Mouse (Mus musculus) lung, adult 18-20 months (tissue): ENCODE measurements around the gene Eif2b2.

Experiments
- DNase-seq, 2 experiments: peaks; one replicate each; pipeline ENCODE4 v3.0.0; 2022; ENCODE audit warnings: mixed read lengths in 2 of 2

The Eif2b2 gene

DNA sequence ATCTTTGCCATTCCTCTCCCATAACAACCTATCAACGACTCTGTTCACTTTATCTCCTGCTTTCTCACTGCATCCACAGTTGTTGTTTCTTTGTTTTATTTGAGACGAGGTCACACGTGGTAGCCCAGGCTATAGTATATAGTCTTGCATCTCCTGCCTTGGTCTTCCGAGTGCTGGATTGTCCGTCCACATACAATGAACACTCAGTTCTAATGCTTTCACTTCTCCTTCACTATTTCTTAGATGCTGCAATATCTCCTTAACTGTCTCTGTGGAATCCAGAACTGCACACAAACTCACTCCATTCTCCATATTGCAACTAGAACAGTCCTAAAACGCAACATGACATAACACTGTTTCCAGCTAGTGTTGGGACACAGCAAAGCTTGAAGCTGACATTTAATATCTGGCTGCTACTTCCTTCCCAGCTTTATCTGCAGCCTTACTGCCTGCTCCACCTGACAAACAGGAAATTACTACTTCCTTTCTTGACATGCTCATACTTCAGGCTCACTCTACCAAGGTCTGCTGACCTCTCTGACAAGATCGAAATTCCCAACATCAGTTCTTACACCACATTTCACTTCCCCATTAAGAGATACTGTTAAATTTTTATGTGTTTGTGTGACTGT lies 37.8 kb downstream of the Eif2b2 start:
- DNase-seq = peak in 1 of 2 experiments; percentile 29

DNA sequence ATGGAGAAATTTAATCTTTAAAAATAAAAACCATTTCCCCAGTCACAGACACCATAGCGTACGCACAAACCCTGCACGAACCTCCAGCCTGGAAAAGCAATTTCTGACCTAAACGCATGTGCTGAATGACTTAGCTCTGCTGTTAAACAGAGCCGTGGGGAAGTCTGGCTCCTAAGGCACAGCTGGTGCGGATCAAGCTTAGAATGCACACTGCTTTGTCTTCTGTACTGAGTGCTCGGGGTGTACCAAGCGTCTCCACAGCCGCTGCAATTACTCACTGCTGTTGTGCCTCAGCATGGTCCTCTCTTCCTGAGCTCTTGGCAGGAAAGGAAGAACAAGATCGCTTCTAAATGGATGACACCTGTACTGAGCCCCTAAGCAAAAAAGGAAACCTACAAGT lies 43.2 kb downstream of the Eif2b2 start:
- DNase-seq = no peak

DNA sequence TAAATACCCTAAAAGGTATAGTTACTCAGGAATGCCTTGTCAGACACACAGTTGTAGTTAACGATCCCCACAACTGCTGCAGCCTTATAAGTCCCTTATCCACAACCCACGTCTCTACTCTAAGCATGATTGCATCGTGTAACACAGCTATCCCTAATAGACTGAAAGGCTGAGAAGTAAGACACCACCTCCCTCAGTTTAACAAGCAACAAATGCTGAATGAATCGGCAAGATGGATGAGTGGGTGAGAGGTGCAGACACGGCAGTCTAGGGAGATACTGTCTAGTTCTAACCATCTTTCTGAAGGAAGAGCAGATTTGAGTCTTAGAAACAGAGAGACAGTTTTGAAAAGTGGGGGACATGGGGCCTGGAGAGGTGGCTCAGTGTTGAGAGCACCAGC lies 43.9 kb downstream of the Eif2b2 start:
- no peak for DNase-seq

DNA sequence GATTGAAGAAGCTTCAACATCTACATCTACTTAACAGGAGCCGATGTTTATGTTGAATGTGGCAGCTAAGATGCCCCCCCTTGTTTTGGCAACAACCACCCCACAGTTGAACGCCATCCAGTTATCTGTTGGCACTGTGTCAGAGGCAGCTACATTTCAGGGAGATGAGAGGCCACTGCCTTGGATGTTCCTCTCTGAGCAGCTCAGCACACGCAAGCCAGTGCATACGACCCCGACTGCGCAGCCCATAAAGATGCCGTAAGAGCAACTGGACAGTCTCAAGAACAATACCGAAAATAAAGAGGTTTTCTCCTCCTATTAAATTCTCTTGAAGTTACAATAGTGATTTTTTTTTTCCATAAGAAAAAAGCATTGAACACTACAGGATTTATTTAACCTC lies 45.2 kb downstream of the Eif2b2 start:
- no peak for DNase-seq

DNA sequence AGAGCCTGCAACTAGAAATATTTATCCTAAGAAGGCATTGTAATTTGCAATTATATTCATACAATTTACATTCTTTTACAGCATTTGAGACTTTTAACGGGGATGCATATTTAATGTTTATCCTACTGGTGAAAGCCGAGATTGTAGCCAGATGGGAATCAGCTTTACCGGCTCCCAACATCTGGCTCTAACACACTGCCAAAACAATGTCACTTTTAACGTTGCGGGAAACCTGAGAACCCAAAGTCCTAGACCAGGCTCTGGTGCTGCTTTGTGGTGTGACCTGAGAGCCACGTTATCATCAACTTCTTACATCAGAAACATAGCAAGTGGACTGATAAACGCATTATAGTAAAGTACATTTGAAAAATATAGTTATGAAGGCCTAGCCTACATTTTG lies 45.7 kb downstream of the Eif2b2 start:
- DNase-seq = no peak

DNA sequence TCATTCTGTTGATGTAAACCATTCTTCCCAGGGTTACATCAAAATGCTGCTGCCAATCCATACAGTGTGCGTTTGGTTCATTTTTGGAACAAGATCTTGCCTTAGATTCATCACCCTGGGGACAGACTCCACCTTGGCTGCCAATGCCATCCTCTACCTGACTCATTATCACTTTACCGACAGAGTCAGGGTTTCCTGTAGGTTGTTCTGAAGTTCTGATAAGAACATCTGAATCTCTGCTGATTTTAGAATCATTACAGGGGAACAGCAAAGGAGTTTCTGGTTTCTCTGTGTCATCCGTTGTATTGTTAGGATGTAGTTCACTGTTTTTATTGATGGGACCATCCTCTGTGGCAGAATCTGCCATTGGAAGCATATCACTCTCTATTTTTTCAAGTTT lies 47.0 kb downstream of the Eif2b2 start:
- DNase-seq = no peak

DNA sequence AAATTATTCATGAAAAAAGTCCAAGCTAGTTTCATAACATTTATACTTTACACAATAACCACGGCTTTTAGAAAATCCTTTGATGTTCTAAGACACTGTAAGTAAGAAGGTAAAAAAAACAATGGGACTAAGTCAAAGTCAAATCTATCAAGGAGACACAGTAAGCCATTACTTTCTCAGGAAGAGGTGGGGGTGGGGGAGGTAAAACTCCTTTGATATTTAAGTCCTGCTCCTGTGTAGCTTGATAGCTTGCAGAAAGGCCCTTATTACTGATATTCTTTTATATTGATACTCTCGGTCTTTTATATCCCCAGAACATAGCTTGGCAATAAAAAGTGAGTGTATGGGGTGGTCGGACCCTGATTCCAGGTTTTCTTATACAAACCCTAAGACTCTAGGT lies 50.5 kb downstream of the Eif2b2 start:
- no peak for DNase-seq

DNA sequence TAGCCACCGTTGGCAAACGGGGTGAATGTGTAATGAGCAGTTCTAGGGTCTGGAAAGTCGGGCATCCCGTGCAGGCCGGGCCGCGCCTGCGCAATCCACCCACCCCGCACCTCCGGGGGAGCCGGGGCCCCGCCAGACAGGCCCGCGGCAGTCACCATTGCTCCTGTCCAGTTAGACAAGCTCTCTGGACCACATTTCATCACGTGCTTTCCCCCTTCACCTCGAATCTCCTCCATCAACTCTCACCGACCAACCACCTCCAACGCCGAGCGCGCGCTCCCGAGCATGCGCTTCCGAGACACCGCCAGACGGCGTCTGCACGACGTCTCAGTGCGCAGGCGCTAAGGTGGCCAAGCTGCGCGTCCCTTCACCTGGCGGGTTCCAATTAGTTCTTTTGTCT lies 51.0 kb downstream of the Eif2b2 start, which contains the start of gene Mlh3:
Gene Mlh3 (minus strand): TSS at position 281 of the 400 bp plus-strand sequence.
- peak; percentile 87 to 91 for DNase-seq

DNA sequence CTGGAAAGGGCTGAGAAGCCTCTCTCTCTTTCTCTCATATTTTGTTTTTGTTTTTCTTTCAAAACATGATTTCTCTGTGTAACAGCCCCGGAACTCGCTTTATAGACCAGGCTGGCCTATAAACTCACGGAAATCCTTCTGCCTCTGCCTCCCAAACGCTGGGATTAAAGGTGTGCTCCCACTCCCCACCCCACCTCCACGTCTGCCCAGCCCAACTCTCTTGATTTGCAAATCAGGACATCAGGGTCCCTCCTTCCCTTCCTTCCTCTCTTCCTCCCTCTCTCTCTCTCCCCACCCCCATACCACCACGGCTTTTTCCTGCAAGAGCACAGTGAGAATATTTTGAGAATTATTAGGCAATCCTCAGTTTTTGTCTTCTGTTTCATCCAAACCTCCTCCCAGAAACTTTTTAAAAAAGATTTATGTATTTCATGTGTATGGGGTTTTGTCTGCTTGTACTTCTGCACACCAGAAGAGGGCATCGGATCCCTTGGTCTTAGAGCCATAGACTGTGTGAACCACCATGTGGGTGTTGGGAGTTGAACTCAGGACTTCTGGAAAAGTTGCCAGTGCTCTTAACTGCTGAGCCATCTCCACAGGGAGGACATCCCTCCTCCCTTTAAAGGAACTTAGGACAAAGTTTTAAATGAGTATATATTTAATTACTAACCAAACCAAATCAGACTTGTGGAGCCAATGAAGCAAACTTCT lies 52.0 kb downstream of the Eif2b2 start:
- DNase-seq = no peak

DNA sequence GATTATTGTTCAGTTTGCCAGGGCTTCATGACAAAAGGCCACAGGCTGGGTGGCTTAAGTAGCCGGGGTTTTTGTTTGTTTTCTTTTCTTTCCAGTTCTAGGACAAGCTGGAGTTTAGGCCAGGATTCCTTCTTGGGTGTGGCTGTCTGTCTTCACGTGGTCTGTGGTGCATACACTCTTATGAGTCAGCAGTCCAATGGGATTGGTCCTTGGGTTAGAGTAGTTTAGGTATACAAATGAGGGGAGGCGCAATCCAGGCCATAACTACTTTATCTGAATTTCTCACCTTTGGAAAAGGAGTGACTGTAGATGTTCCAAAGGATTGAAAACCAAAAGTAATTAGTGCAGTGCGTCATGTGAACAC lies 52.5 kb downstream of the Eif2b2 start:
- no peak for DNase-seq

DNA sequence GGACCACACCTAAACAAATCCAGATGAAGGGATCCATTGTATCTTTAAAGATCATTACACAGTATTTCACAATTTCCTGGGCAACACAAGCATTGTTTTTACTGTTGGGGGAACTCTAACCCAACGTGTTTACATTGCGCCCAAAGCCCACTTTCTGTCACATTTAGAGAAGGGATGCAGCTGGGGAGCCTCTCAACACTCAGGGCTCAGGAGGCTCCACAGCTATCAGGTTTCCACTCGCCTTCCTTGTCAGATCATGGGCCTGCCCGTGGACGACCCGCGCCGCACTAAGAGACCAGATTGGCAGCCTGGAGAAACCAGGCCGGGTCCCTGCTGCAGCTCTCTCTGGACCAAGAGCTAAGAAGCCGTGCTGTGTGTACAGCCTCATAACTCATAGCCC lies 54.2 kb downstream of the Eif2b2 start:
- DNase-seq = no peak
